Mouse (Mus musculus): ENCODE results near the gene Hmga1b. TPM values are rescaled to one million over a fixed set of nuclear protein-coding genes. Genes with fewer than 3 reads are reported as not detected.
A peak's percentile ranks its signal among the peaks of the same experiment; 100 is the strongest.
"Not testable (repeated sequence)": the region's sequence is repeated elsewhere in the genome, so short reads cannot be mapped to it uniquely, and the experiment has no call there.

Gene Hmga1b
- 2.0 and 3.7 TPM in 2 replicates for polyA plus RNA-seq (2015; fragmentation: Nextera tagmentation; extraction: Ambion mirVana)

DNA sequence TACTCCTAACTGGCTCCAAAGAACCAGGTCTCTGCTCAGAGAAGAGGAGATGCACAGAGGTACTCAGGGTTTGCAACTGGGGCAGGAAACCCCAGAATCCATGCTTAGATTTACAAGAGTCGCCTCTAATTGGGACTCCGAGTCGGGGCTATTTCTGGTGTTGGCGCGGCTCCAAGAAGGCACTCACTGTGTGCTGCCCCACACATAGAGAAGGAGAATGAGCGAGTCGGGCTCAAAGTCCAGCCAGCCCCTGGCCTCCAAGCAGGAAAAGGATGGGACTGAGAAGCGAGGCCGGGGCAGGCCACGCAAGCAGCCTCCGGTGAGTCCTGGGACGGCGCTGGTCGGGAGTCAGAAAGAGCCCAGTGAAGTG is at the start of gene Hmga1b:
Hmga1b (plus strand) TSS at position 123 of the 370 bp plus-strand sequence.
- H3K9me3 ChIP-seq (ENCODE audit: low read length); H3K4me3 ChIP-seq (ENCODE audit: low read depth, low read length); DNase-seq (ENCODE audit: low spot score); H3K36me3 ChIP-seq (ENCODE audit: insufficient read depth, low read length); H3K4me2 ChIP-seq (replicated peaks; ENCODE audit: low read depth, low read length); H3K27me3 ChIP-seq (replicated peaks; ENCODE audit: insufficient read depth, low read length); H3K4me1 ChIP-seq (ENCODE audit: insufficient read depth, low read depth, low read length); H3K9ac ChIP-seq (replicated peaks; ENCODE audit: low read depth): not testable (repeated sequence)
- H3K27ac ChIP-seq (ENCODE audit: low read length): peak within 1 kb of the TSS; percentile 54
- WGBS: 11% methylated on average over 13 of the region's 14 CpGs
- peak; percentile 42; the same call in 1 of the 2 replicates for ATAC-seq

DNA sequence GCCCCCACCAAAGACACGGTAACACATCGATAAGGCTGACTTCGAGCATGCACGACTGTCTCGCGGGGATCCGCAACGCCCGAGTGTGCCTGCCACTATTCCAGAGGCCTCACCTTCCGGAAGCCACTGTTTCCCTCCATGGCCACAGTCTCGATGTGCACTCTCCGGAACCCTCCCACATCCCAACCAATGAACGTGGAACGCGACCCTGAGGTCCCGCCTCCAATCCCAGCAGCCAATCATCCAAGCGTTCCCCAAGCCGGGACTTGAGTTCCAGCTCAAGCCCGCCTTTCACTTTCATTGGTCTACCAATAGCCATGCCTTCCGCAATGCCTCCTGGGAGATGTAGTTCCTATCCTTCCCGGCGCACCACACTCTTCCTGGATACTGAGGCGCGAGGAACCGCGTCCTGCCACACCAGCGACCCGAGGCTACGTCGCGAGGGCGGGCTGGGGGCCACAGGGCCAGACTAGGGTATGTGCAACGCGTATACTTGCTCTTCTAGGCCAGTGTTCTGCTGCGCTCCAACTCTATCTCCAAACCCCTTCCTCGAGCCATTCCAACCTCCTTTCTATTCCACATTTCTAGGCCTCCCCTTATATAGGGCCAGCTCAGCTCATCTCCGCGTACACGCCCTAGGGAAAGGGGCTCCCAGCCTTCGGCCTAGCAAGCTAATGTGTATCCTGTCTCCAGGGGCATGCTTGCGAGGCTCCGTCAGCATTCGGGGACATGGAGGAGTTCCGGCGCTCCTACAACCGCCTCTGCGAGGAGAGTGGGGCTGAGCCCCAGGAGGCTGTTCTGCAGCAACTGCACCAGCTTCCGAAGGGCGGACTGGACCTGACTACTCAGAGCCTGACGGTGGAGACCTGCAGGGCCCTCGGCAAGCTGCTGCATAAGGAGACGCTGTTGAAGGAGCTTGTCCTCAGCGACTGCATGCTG is 48.7 kb upstream of the Hmga1b start, which contains the start of the genes Cenpx and Lrrc45:
Cenpx (minus strand) TSS at position 159 of the 939 bp plus-strand sequence.
Lrrc45 (plus strand) TSS at position 346 of the 939 bp plus-strand sequence.
- 1% methylated on average over 50 of the region's 53 CpGs for WGBS

DNA sequence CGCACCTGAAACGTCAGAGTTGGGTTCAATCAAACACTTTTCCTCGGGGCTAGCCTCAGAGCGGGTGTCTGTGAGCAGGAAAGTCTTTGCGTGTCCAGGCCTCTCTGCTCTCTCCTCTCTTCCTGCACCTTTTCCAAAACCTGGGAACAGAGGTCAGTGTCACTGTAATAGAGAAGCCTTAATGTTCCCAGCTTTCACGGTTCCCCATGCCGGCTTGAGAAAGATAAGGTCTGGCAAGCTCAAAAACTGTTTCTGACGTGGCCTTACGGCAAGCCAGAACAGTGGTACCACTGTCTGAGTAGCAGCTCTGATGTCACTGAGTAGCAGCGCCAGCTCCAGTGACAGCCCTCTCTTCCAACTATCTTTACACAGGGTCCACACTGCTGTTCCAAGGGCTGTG is 48.0 kb upstream of the Hmga1b start:
- Histone ChIP-seq H3K4me1 (ENCODE audit: insufficient read depth, low read depth, low read length) (peaks cover 9% of the 10 kb centered on the region; the same call in 1 of the 2 replicates), H3K4me3 (ENCODE audit: low read depth, low read length) (peak overlapping the region; percentile 50), H3K9me3 (ENCODE audit: low read length) (no peaks in the 10 kb centered on the region), H3K27ac (ENCODE audit: low read length) (no peak overlapping the region), H3K9ac (replicated peaks; ENCODE audit: low read depth) (peak overlapping the region; percentile 30), H3K4me2 (replicated peaks; ENCODE audit: low read depth, low read length) (peak overlapping the region; percentile 91), H3K27me3 (replicated peaks; ENCODE audit: insufficient read depth, low read length) (no peaks in the 10 kb centered on the region), H3K36me3 (ENCODE audit: insufficient read depth, low read length) (peaks cover 2% of the 10 kb centered on the region; the same call in 1 of the 2 replicates)
- TF ChIP-seq EP300 (IDR thresholded peaks at IDR 0.05) (no peak), CTCF (IDR thresholded peaks at IDR 0.05) (no peak)
- peak; percentile 5 for DNase-seq (ENCODE audit: low spot score)
- 38% methylated on average over 10 of the region's 10 CpGs for WGBS
- ATAC-seq: no peak

More for the DNA sequence above, 48.7 kb upstream of the Hmga1b start, which contains the start of the genes Cenpx and Lrrc45:
- Histone ChIP-seq H3K4me3 (ENCODE audit: low read depth, low read length) (peak within 1 kb of the TSS; percentile 50), H3K4me1 (ENCODE audit: insufficient read depth, low read depth, low read length) (peaks cover 9% of the 10 kb centered on the region; the same call in 1 of the 2 replicates), H3K27me3 (replicated peaks; ENCODE audit: insufficient read depth, low read length) (no peaks in the 10 kb centered on the region), H3K9ac (replicated peaks; ENCODE audit: low read depth) (peak within 1 kb of the TSS; percentile 30), H3K9me3 (ENCODE audit: low read length) (no peaks in the 10 kb centered on the region), H3K27ac (ENCODE audit: low read length) (peak within 1 kb of the TSS; percentile 78), H3K4me2 (replicated peaks; ENCODE audit: low read depth, low read length) (peak within 1 kb of the TSS; percentile 91), H3K36me3 (ENCODE audit: insufficient read depth, low read length) (peaks cover 2% of the 10 kb centered on the region; the same call in 1 of the 2 replicates)
- ATAC-seq (peak; percentile 95), DNase-seq (ENCODE audit: low spot score) (peak; percentile 99)
- TF ChIP-seq CTCF (IDR thresholded peaks at IDR 0.05): no peak
- TF ChIP-seq EP300 (IDR thresholded peaks at IDR 0.05): no peak

DNA sequence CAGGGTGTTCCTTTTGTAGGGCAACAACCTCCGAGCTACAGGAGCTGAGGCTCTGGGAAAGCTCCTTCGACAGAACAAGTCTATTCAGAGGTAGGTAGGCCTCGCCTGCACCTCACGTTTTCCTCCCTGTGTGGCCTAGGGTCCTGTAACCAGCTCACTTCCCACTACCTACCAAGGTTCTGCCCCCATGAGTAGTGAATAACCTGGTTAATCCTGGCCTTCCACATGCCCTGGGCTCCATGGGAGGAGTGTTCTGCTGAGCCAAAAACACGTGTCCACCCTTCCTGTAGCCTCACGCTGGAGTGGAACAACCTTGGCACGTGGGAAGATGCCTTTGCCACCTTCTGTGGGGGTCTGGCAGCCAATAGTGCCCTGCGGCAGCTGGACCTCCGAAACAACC is 47.5 kb upstream of the Hmga1b start:
- Histone ChIP-seq H3K4me2 (replicated peaks; ENCODE audit: low read depth, low read length) (no peak overlapping the region), H3K4me3 (ENCODE audit: low read depth, low read length) (no peak overlapping the region), H3K4me1 (ENCODE audit: insufficient read depth, low read depth, low read length) (peaks cover 9% of the 10 kb centered on the region; the same call in 1 of the 2 replicates), H3K9me3 (ENCODE audit: low read length) (no peaks in the 10 kb centered on the region), H3K27ac (ENCODE audit: low read length) (no peak overlapping the region), H3K27me3 (replicated peaks; ENCODE audit: insufficient read depth, low read length) (no peaks in the 10 kb centered on the region), H3K36me3 (ENCODE audit: insufficient read depth, low read length) (0 out of 2 replicates have a peak, but pooled peaks cover 2% of the 10 kb centered on the region), H3K9ac (replicated peaks; ENCODE audit: low read depth) (no peak overlapping the region)
- TF ChIP-seq EP300 (IDR thresholded peaks at IDR 0.05) (no peak), CTCF (IDR thresholded peaks at IDR 0.05) (no peak)
- WGBS: 88% methylated on average over 9 of the region's 9 CpGs
- DNase-seq (ENCODE audit: low spot score) (no peak), ATAC-seq (no peak)

DNA sequence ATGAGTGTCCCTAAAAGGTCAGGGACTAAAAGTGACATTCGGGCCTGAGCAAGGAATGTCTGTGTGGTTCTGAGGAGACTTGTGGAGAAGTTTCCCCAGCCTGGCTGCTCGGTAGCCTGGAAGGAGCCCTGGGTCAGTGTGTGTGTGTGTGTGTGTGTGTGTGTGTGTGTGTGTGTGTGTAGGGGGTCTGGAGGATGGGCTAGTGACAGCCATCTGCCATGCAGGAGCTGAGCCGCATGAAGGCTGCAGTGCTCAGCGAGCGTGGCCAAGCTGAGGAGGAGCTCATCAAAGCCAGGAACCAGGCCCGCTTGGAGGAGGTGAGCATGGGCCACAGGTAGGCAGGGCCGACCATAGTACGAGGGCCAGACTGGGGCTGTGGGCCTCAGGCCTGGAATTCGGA is 43.4 kb upstream of the Hmga1b start:
- Histone ChIP-seq H3K4me2 (replicated peaks; ENCODE audit: low read depth, low read length) (no peak overlapping the region), H3K9me3 (ENCODE audit: low read length) (no peaks in the 10 kb centered on the region), H3K27ac (ENCODE audit: low read length) (no peak overlapping the region), H3K36me3 (ENCODE audit: insufficient read depth, low read length) (no peaks in the 10 kb centered on the region), H3K4me3 (ENCODE audit: low read depth, low read length) (no peak overlapping the region), H3K27me3 (replicated peaks; ENCODE audit: insufficient read depth, low read length) (no peaks in the 10 kb centered on the region), H3K4me1 (ENCODE audit: insufficient read depth, low read depth, low read length) (peaks cover 20% of the 10 kb centered on the region), H3K9ac (replicated peaks; ENCODE audit: low read depth) (no peak overlapping the region)
- no peak for ATAC-seq
- WGBS: 92% methylated on average over 9 of the region's 9 CpGs
- DNase-seq (ENCODE audit: low spot score): no peak
- TF ChIP-seq EP300 (IDR thresholded peaks at IDR 0.05) (no peak), CTCF (IDR thresholded peaks at IDR 0.05) (no peak)

DNA sequence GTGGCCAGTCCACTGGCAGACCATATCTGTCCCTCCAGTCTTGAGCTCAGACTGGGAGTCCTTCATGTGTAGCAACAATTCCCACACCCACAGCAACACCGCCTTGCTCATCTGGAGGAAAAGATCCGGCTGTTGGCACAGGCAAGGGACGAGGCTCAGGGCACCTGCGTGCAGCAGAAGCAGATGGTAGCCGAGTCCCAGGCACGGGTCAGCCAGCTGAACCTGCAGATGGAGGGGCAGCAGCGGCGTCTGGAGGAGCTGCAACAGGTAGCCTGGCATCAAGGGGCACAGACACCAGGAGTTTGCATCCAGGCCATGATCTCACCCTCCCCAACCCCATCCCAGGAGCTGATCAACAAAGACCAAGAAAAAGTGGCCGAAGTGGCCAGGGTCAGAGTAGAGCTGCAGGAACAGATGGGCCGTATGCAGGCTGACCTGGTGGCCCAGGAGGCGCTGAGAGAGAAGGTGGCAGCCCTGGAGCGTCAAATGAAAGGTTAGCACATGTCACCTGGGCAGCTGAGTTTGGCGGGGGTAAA is 42.7 kb upstream of the Hmga1b start:
- Histone ChIP-seq H3K36me3 (ENCODE audit: insufficient read depth, low read length) (no peaks in the 10 kb centered on the region), H3K27ac (ENCODE audit: low read length) (no peak overlapping the region), H3K9ac (replicated peaks; ENCODE audit: low read depth) (no peak overlapping the region), H3K4me1 (ENCODE audit: insufficient read depth, low read depth, low read length) (peaks cover 17% of the 10 kb centered on the region), H3K9me3 (ENCODE audit: low read length) (no peaks in the 10 kb centered on the region), H3K27me3 (replicated peaks; ENCODE audit: insufficient read depth, low read length) (no peaks in the 10 kb centered on the region), H3K4me2 (replicated peaks; ENCODE audit: low read depth, low read length) (no peak overlapping the region), H3K4me3 (ENCODE audit: low read depth, low read length) (no peak overlapping the region)
- TF ChIP-seq EP300 (IDR thresholded peaks at IDR 0.05) (no peak), CTCF (IDR thresholded peaks at IDR 0.05) (no peak)
- ATAC-seq (no peak), DNase-seq (ENCODE audit: low spot score) (peak; percentile 4)
- 83% methylated on average over 13 of the region's 13 CpGs for WGBS
